Mouse (Mus musculus): ENCODE measurements around the gene Eif4b. TPM values are rescaled to one million over a fixed set of nuclear protein-coding genes. Genes with fewer than 3 reads are reported as not detected.

The Eif4b gene
- polyA plus RNA-seq, 1 experiment from 2014 or later = 130 TPM

DNA sequence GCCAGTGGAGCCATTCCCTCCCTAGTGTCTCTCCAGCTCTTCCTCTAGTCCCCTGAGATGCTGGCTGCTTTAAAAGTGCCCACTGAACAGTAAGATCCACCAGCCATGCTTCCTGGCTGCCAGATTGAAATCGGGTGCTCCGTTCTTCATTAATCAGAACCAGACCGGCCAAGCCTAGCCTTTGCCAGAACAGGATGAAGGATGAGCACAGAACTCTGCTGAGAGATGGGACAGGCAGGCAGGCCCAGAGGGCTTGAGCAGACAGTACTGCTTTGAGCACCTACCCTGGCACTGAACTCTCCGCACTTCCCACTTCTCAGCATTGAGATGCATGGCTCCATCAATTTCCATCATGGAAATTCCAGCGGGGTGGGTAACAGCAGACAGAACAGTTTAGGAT, 25.7 kb downstream of the Eif4b start:
- 52% methylated on average over 5 of the region's 5 CpGs for WGBS
- 0 out of 2 replicates have a peak overlapping the region, but pooled peaks have one; percentile 69 for H3K9ac ChIP-seq
- H3K9me3 ChIP-seq (replicated peaks) = no peaks in the 10 kb centered on the region
- H3K4me1 ChIP-seq = peaks cover 76% of the 10 kb centered on the region
- peak overlapping the region; percentile 91 for H3K4me2 ChIP-seq
- peak overlapping the region; percentile 97 for H3K27ac ChIP-seq
- H3K4me3 ChIP-seq (replicated peaks) = peak overlapping the region; percentile 66
- H3K27me3 ChIP-seq = no peaks in the 10 kb centered on the region
- peaks cover 40% of the 10 kb centered on the region for H3K36me3 ChIP-seq
- ATAC-seq (replicated peaks; ENCODE audit: low FRiP score) = no peak

- Histone ChIP-seq H3K4me2 (peak overlapping the region; percentile 91), H3K27ac (peak overlapping the region; percentile 97), H3K27me3 (no peaks in the 10 kb centered on the region), H3K36me3 (peaks cover 35% of the 10 kb centered on the region), H3K9ac (peak overlapping the region; percentile 69), H3K4me3 (replicated peaks) (peak overlapping the region; percentile 66), H3K9me3 (replicated peaks) (no peaks in the 10 kb centered on the region), H3K4me1 (peaks cover 80% of the 10 kb centered on the region)
- ATAC-seq (replicated peaks; ENCODE audit: low FRiP score) = no peak
- 21% methylated on average over 8 of the region's 8 CpGs for WGBS
Measured at GRCm38 (mm10) chr15:102099771-102100160, 26.2 kb downstream of the Eif4b start.

DNA sequence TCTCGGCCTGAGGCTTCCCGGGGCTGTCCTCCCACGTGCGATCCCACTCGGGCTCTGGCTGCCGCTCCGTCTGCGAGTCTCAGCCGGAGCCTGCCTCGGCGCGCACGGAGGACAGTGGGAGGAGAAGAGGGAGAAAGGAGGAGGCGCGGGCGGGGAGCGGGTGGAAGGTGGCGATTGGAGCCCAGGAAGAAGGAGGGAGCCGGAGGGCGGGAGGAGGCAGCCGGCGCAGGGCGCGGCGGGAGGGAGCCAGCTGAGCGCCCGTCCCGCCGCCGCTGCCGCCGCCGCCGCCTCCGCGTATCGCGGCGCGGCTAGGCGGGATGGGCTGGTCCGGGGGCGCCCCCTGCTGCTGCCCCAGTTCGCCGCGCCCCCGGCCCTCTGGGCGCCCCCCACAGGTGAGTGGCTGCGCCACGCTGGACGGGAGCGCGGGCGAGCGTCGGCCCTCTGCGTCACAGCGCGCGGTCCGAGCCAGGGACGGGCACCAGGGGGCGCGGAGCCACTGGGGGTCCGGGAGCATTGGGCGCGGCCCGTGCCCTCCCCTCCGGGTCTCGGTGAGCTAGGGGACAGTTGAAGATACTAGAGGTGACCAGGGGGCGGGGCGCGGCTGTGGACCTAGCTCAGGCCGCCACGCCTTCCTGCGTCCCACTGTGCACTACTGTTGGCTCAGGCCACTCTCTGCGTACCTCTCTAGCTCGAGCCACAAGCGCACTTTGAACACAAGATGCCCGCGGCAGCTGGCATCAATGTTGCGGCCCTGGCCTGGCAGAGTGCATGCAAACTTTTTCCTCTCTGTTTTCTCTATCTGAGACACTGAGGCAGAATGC, 26.8 kb downstream of the Eif4b start, which contains the start of gene Tns2:
Gene Tns2 (plus strand): TSS at position 253 of the 821 bp plus-strand sequence.
- H3K4me1 ChIP-seq = peaks cover 85% of the 10 kb centered on the region

GRCm38 (mm10) chr15:102100996-102101671, 27.6 kb downstream of the Eif4b start:
- no peaks in the 10 kb centered on the region for H3K27me3 ChIP-seq
- peak overlapping the region; percentile 69 for H3K9ac ChIP-seq
- peak overlapping the region; percentile 91 for H3K4me2 ChIP-seq
- 0 out of 2 replicates have a peak, but pooled peaks have one; percentile 14 for ATAC-seq (replicated peaks; ENCODE audit: low FRiP score)
- H3K9me3 ChIP-seq (replicated peaks) = no peaks in the 10 kb centered on the region
- peaks cover 26% of the 10 kb centered on the region for H3K36me3 ChIP-seq
- H3K27ac ChIP-seq = peak overlapping the region; percentile 97
- H3K4me1 ChIP-seq = peaks cover 92% of the 10 kb centered on the region
- WGBS = 17% methylated on average over 10 of the region's 10 CpGs
- peak overlapping the region; percentile 66 for H3K4me3 ChIP-seq (replicated peaks)

More for the DNA sequence above, 26.8 kb downstream of the Eif4b start, which contains the start of gene Tns2:
- Histone ChIP-seq H3K36me3 (peaks cover 34% of the 10 kb centered on the region), H3K4me3 (replicated peaks) (peak within 1 kb of the TSS; percentile 66), H3K4me2 (peak within 1 kb of the TSS; percentile 91), H3K27me3 (no peaks in the 10 kb centered on the region), H3K27ac (peak within 1 kb of the TSS; percentile 97), H3K9me3 (replicated peaks) (no peaks in the 10 kb centered on the region), H3K9ac (peak within 1 kb of the TSS; percentile 69)
- ATAC-seq (replicated peaks; ENCODE audit: low FRiP score) = peak; percentile 59
- WGBS = under 1% methylated on average over 62 of the region's 82 CpGs

DNA sequence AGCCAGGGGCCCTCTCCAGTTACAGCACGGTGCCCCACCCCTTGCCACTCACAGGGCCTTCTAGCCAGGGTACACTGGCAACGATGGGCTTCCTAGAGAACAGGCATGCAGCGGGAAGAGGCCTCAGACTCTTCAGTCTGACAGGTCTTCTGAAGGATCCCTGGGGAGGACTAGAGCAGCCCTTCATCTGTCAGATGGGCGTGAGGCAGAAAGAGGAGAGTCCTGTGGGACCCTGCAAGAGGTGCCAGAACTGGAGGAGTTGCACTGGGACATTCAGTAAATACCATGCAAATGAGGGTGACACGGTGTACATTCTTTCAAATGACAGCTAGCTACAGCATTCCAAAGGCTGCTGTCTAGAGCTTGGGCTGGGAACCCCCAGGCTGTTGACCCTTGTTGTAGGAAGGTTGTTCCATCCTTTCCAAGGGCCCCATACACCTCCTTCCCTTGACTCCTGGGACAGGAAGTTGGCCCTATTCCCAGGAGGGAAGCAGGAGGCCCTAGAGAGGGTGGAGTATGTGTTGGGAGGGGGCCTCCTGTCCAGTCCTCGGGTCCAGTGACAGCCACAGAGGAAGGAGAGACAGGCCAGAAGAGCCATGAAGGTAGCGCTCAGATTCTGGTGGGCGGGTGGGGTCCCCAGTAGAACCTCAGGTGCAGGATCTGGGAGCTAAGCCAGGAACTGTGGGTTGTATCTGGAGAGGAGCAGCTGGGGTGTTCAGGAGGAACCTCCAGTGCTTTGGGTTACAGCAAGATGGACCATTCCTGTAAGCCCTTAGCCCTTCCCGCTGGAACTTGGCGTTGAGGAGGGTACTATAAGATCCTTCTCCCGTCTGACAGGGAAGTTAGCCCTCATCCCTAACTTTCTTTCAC, 28.3 kb downstream of the Eif4b start:
- peak overlapping the region; percentile 66 for H3K4me3 ChIP-seq (replicated peaks)
- peak overlapping the region; percentile 69 for H3K9ac ChIP-seq
- WGBS = 15% methylated on average over 11 of the region's 11 CpGs
- peaks cover 24% of the 10 kb centered on the region for H3K36me3 ChIP-seq
- H3K4me2 ChIP-seq = peak overlapping the region; percentile 91
- no peaks in the 10 kb centered on the region for H3K27me3 ChIP-seq
- peaks cover 95% of the 10 kb centered on the region for H3K4me1 ChIP-seq
- no peaks in the 10 kb centered on the region for H3K9me3 ChIP-seq (replicated peaks)
- peak overlapping the region; percentile 97 for H3K27ac ChIP-seq
- ATAC-seq (replicated peaks; ENCODE audit: low FRiP score) = peak; percentile 9; the same call in 1 of the 2 replicates

GRCm38 (mm10) chr15:102102548-102103121, 29.1 kb downstream of the Eif4b start:
- 2% methylated on average over 6 of the region's 6 CpGs for WGBS
- peaks cover 98% of the 10 kb centered on the region for H3K4me1 ChIP-seq
- peak; percentile 35 for ATAC-seq (replicated peaks; ENCODE audit: low FRiP score)

GRCm38 (mm10) chr15:102103371-102103946, 29.9 kb downstream of the Eif4b start:
- Histone ChIP-seq H3K27me3 (no peaks in the 10 kb centered on the region), H3K27ac (peak overlapping the region; percentile 97), H3K9me3 (replicated peaks) (no peaks in the 10 kb centered on the region), H3K4me2 (peak overlapping the region; percentile 91), H3K4me1 (peaks cover 98% of the 10 kb centered on the region), H3K4me3 (replicated peaks) (peak overlapping the region; percentile 66), H3K9ac (peak overlapping the region; percentile 59), H3K36me3 (peaks cover 24% of the 10 kb centered on the region)
- ATAC-seq (replicated peaks; ENCODE audit: low FRiP score) = peak; percentile 6
- WGBS = 3% methylated on average over 14 of the region's 14 CpGs

More at GRCm38 (mm10) chr15:102102548-102103121, 29.1 kb downstream of the Eif4b start:
- H3K9me3 ChIP-seq (replicated peaks) = no peaks in the 10 kb centered on the region
- peak overlapping the region; percentile 91 for H3K4me2 ChIP-seq
- peak overlapping the region; percentile 59 for H3K9ac ChIP-seq
- H3K36me3 ChIP-seq = peaks cover 24% of the 10 kb centered on the region
- peak overlapping the region; percentile 97 for H3K27ac ChIP-seq
- peak overlapping the region; percentile 66 for H3K4me3 ChIP-seq (replicated peaks)
- no peaks in the 10 kb centered on the region for H3K27me3 ChIP-seq

DNA sequence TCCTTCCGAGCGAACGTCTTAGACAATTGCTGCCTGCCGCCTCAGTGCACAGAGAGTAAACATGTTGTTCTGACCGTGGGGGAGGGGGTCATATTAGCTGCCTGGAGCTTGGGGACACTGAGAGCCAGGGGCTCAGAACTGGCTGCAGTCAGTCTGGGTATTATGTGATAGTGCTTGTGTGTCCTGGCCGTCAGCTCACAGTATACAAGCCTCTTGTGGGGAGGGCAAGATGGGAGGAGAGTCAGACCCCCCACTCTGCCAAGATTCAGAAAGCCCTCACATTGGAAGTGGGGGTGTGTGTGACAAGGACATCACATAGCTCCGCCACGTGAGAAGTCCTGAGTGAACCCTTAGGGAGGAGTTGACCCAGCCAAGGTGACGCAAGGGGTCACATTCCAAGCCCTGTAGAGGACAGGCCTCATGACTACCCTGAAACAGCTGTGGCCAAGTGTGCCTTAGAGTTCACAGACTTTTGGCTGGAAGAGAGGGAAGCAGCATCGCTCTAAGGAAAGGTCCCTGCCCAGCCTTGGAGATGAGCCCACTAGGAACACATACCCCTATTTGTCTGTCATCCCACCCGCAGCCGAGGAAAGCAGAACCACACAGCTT, 30.5 kb downstream of the Eif4b start:
- Histone ChIP-seq H3K27me3 (no peaks in the 10 kb centered on the region), H3K4me1 (peaks cover 98% of the 10 kb centered on the region), H3K9me3 (replicated peaks) (no peaks in the 10 kb centered on the region), H3K9ac (peak overlapping the region; percentile 59), H3K4me2 (peak overlapping the region; percentile 91), H3K4me3 (replicated peaks) (peak overlapping the region; percentile 66), H3K27ac (peak overlapping the region; percentile 97), H3K36me3 (peaks cover 30% of the 10 kb centered on the region)
- ATAC-seq (replicated peaks; ENCODE audit: low FRiP score) = peak; percentile 2
- 12% methylated on average over 12 of the region's 12 CpGs for WGBS

- no peak for ATAC-seq (replicated peaks; ENCODE audit: low FRiP score)
- peak overlapping the region; percentile 91 for H3K4me2 ChIP-seq
- H3K36me3 ChIP-seq = peaks cover 43% of the 10 kb centered on the region
- 30% methylated on average over 5 of the region's 5 CpGs for WGBS
- no peaks in the 10 kb centered on the region for H3K27me3 ChIP-seq
- H3K9ac ChIP-seq = no peak overlapping the region
- H3K9me3 ChIP-seq (replicated peaks) = no peaks in the 10 kb centered on the region
- peak overlapping the region; percentile 18 for H3K4me3 ChIP-seq (replicated peaks)
- H3K27ac ChIP-seq = peak overlapping the region; percentile 66
- H3K4me1 ChIP-seq = peaks cover 96% of the 10 kb centered on the region
Measured at GRCm38 (mm10) chr15:102105360-102105759, 31.8 kb downstream of the Eif4b start.

- Histone ChIP-seq H3K9ac (no peak overlapping the region), H3K4me1 (peaks cover 96% of the 10 kb centered on the region)
- no peak for ATAC-seq (replicated peaks; ENCODE audit: low FRiP score)
Measured at GRCm38 (mm10) chr15:102105764-102106730, 32.5 kb downstream of the Eif4b start.

More at GRCm38 (mm10) chr15:102105764-102106730, 32.5 kb downstream of the Eif4b start:
- H3K4me3 ChIP-seq (replicated peaks) = peak overlapping the region; percentile 31
- WGBS = 26% methylated on average over 18 of the region's 18 CpGs
- H3K4me2 ChIP-seq = peak overlapping the region; percentile 91
- no peaks in the 10 kb centered on the region for H3K27me3 ChIP-seq
- no peaks in the 10 kb centered on the region for H3K9me3 ChIP-seq (replicated peaks)
- H3K36me3 ChIP-seq = peaks cover 50% of the 10 kb centered on the region
- peak overlapping the region; percentile 41; the same call in 1 of the 2 replicates for H3K27ac ChIP-seq
